Mouse (Mus musculus): Measurements from ENCODE around the gene Lhfpl2.

Lhfpl2 gene

GRCm38 (mm10) chr13:94057563-94058560, at the start of gene Lhfpl2:
Lhfpl2 (plus strand) TSS chr13:94057796.
- DNase-seq (ENCODE audit: low read depth, low spot score), result peak; percentile 10

GRCm38 (mm10) chr13:94011996-94012575, 45.5 kb upstream of the Lhfpl2 start:
- DNase-seq (ENCODE audit: low read depth, low spot score), result no peak

- no peak for DNase-seq (ENCODE audit: low read depth, low spot score)
These were observed 43.6 kb upstream of the Lhfpl2 start for GRCm38 (mm10) chr13:94013986-94014385.

- DNase-seq (ENCODE audit: low read depth, low spot score), result peak; percentile 14
These were observed 33.0 kb upstream of the Lhfpl2 start for GRCm38 (mm10) chr13:94024575-94024974.

GRCm38 (mm10) chr13:94029147-94029546, 28.4 kb upstream of the Lhfpl2 start:
- DNase-seq (ENCODE audit: low read depth, low spot score), result no peak

- no peak for DNase-seq (ENCODE audit: low read depth, low spot score)
These were observed 27.0 kb upstream of the Lhfpl2 start for GRCm38 (mm10) chr13:94030551-94030950.

- DNase-seq (ENCODE audit: low read depth, low spot score), result no peak
These were observed 20.1 kb upstream of the Lhfpl2 start for GRCm38 (mm10) chr13:94037313-94038051.

GRCm38 (mm10) chr13:94038052-94038340, 19.6 kb upstream of the Lhfpl2 start:
- no peak for DNase-seq (ENCODE audit: low read depth, low spot score)

- DNase-seq (ENCODE audit: low read depth, low spot score), result no peak
These were observed 7.6 kb upstream of the Lhfpl2 start for GRCm38 (mm10) chr13:94050036-94050435.

- no peak for DNase-seq (ENCODE audit: low read depth, low spot score)
These were observed 6.8 kb upstream of the Lhfpl2 start for GRCm38 (mm10) chr13:94050782-94051181.

- no peak for DNase-seq (ENCODE audit: low read depth, low spot score)
These were observed 497 bp upstream of the Lhfpl2 start for GRCm38 (mm10) chr13:94057036-94057562.

GRCm38 (mm10) chr13:94058642-94059222, 1.1 kb downstream of the Lhfpl2 start:
- DNase-seq (ENCODE audit: low read depth, low spot score), result no peak

- no peak for DNase-seq (ENCODE audit: low read depth, low spot score)
These were observed 1.8 kb downstream of the Lhfpl2 start for GRCm38 (mm10) chr13:94059373-94059772.

GRCm38 (mm10) chr13:94059778-94060177, 2.2 kb downstream of the Lhfpl2 start:
- peak; percentile 25 for DNase-seq (ENCODE audit: low read depth, low spot score)

- DNase-seq (ENCODE audit: low read depth, low spot score), result no peak
These were observed 2.9 kb downstream of the Lhfpl2 start for GRCm38 (mm10) chr13:94060461-94060860.

- DNase-seq (ENCODE audit: low read depth, low spot score), result no peak
These were observed 3.8 kb downstream of the Lhfpl2 start for GRCm38 (mm10) chr13:94061256-94061877.

GRCm38 (mm10) chr13:94062349-94063111, 4.9 kb downstream of the Lhfpl2 start:
- no peak for DNase-seq (ENCODE audit: low read depth, low spot score)

- DNase-seq (ENCODE audit: low read depth, low spot score), result no peak
These were observed 5.6 kb downstream of the Lhfpl2 start for GRCm38 (mm10) chr13:94063156-94063555.

GRCm38 (mm10) chr13:94064571-94064970, 7.0 kb downstream of the Lhfpl2 start:
- no peak for DNase-seq (ENCODE audit: low read depth, low spot score)

GRCm38 (mm10) chr13:94065276-94066050, 7.9 kb downstream of the Lhfpl2 start:
- no peak for DNase-seq (ENCODE audit: low read depth, low spot score)
